ENCODE assay signal across 10 mouse cellular contexts in the genomic region with DNA sequence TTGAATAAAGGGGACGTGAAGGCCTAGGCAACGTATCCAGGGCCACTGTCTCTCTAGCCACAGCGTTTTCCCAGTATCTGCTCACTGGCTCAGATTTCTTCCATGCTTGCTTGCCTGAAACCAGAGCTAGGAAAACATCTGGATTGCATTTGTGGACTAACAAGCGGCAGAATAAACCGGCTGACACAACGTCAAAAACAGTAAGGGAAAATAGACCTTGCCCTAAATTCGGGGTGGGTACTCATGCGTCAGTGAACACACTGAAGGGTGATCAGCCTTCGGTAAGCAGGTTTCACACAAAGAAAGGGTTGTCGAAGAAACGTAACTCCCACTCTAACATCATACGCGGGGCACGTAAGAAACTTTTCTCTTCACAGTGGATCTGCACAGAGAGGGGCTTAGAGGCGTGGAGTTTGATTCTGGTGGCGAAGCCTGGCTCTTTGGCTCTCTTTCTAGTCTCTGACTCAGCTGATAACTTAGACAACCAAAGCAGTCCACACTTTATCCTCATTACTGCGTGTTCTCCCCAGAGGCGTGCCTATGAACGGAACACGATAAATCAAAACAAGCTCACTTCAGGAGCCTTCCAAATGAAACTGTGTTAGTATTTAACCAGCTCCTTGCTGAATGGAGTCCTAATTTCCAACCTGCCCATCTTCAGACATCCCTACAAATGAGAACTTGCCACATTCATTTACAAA.
DNase-seq lines count a peak whose midpoint lies in the region; ATAC-seq and TF ChIP-seq lines count a peak whose summit lies in the region.
"Had no signal": no experiment of that assay in that cellular context is flagged by ENCODE, and none has a peak within 500 bp of the region (broad histone marks: within the 10 kb centered on the region; RNA-seq: fewer than 3 reads in every experiment).

No protein-coding gene starts in this region.

- 0 out of 2 replicates have a peak, but pooled peaks cover 8% of the 10 kb centered on the region for H3K4me1 ChIP-seq in hindbrain, embryonic 10.5 days (replicated peaks)
- no peaks in the 10 kb centered on the region for H3K4me1 ChIP-seq in hindbrain, embryonic 14.5 days (replicated peaks; ENCODE audit: control insufficient read depth, insufficient read depth, low read length)

- peaks cover 33% of the 10 kb centered on the region for H3K36me3 ChIP-seq in hindbrain, embryonic 10.5 days
- no peaks in the 10 kb centered on the region for H3K36me3 ChIP-seq in hindbrain, embryonic 14.5 days (replicated peaks; ENCODE audit: control insufficient read depth, insufficient read depth)

- H3K9ac ChIP-seq in hindbrain, embryonic 14.5 days = no peak overlapping the region

- no peaks in the 10 kb centered on the region for H3K27me3 ChIP-seq in hindbrain, embryonic 10.5 days (ENCODE audit: insufficient read depth, poor library complexity, severe bottlenecking)
- no peaks in the 10 kb centered on the region for H3K27me3 ChIP-seq in hindbrain, embryonic 14.5 days (ENCODE audit: control insufficient read depth, insufficient read depth, low read length)

- no peak for TF ChIP-seq CTCF in brain, embryonic 14.5 days (IDR thresholded peaks at IDR 0.05; ENCODE audit: borderline replicate concordance, extremely low read depth, insufficient read depth, insufficient read length)

- WGBS in hindbrain, embryonic 10.5 days = 68% methylated on average over 20 of the region's 20 CpGs
- 72% methylated on average over 20 of the region's 20 CpGs for WGBS in hindbrain, embryonic 14.5 days

- DNase-seq in hindbrain, embryonic 10.5 days (ENCODE audit: low spot score) = peak; percentile 18
- no peak for DNase-seq in hindbrain, embryonic 14.5 days (ENCODE audit: low spot score)
- peak; percentile 14 for DNase-seq in brain, embryonic 14.5 days (ENCODE audit: low read depth)
- DNase-seq in fibroblast of lung, adult 2 months (ENCODE audit: low read depth) = peak; percentile 90
- peak; percentile 77 for DNase-seq in hindlimb bud, embryonic 11.5 days (ENCODE audit: extremely low spot score, low read depth, low spot score)
- no peak for DNase-seq in ovary, postnatal 10 days (ENCODE audit: low spot score)
- no peak for DNase-seq in thymus, postnatal 4 days
- no peak for DNase-seq in thymus, adult 18-20 months
- DNase-seq: cerebellum, adult 18-20 months; layer of hippocampus, adult 9-11 months had no signal

- TF ChIP-seq POLR2A in brain, embryonic 14.5 days (IDR thresholded peaks at IDR 0.05; ENCODE audit: borderline replicate concordance, extremely low read depth, insufficient read depth, insufficient read length, poor library complexity, severe bottlenecking) = no peak

- ATAC-seq in hindbrain, embryonic 14.5 days (ENCODE audit: low FRiP score) = no peak

- no peak overlapping the region for H3K4me2 ChIP-seq in hindbrain, embryonic 14.5 days (replicated peaks)

- H3K4me3 ChIP-seq in hindbrain, embryonic 10.5 days = no peak overlapping the region
- no peak overlapping the region for H3K4me3 ChIP-seq in hindbrain, embryonic 14.5 days (replicated peaks; ENCODE audit: low read length)

- H3K27ac ChIP-seq in hindbrain, embryonic 10.5 days = peak overlapping the region; percentile 40; the same call in 1 of the 2 replicates
- H3K27ac ChIP-seq in hindbrain, embryonic 14.5 days = no peak overlapping the region

- 0 out of 2 replicates have a peak, but pooled peaks cover 6% of the 10 kb centered on the region for H3K9me3 ChIP-seq in hindbrain, embryonic 10.5 days
- no peaks in the 10 kb centered on the region for H3K9me3 ChIP-seq in hindbrain, embryonic 14.5 days (ENCODE audit: control insufficient read depth, low read length)

Comparison
In these comparisons a context has a peak if more than half of its experiments do, and no peak if none do; other contexts are left out.
1. DNase-seq: peak in hindbrain, embryonic 10.5 days (single experiment), brain, embryonic 14.5 days (single experiment), fibroblast of lung, adult 2 months (single experiment) and hindlimb bud, embryonic 11.5 days (single experiment); none in hindbrain, embryonic 14.5 days (single experiment), ovary, postnatal 10 days (single experiment), thymus, postnatal 4 days (single experiment) and thymus, adult 18-20 months (0 of 2).